Mouse (Mus musculus) ovary, postnatal 14 days (tissue): ENCODE results near the gene Tsen34.
"Not testable (repeated sequence)": the region's sequence is repeated elsewhere in the genome, so short reads cannot be mapped to it uniquely, and the experiment has no call there.

Experiments used
- DNase-seq: peaks from one replicate; pipeline ENCODE4 v3.0.0; 2022; ENCODE audit warnings: low spot score

The Tsen34 gene

GRCm38 (mm10) chr7:3720268-3720667 lies 27.6 kb downstream of the Tsen34 start, which contains the start of gene Pirb:
Gene Pirb (minus strand): TSS chr7:3720391.
- DNase-seq = not testable (repeated sequence)

- not testable (repeated sequence) for DNase-seq
Measured at GRCm38 (mm10) chr7:3725459-3725858, 32.8 kb downstream of the Tsen34 start.

- not testable (repeated sequence) for DNase-seq
Measured at GRCm38 (mm10) chr7:3732675-3733074, 40.0 kb downstream of the Tsen34 start.
